Mouse (Mus musculus) left cerebral cortex, adult 8-10 months (tissue): ENCODE results near the gene Cxcl10. TPM values are rescaled to one million over a fixed set of nuclear protein-coding genes. Genes with fewer than 3 reads are reported as not detected.

ENCODE experiments used
- DNase-seq, 2 experiments: peaks; one replicate each; pipeline ENCODE4 v3.0.0; 2022; ENCODE audit warnings: low spot score in 2 of 2
- total RNA-seq, 4 experiments: library from RNA; stranded (reverse); gene quantifications; 2 replicates each; pipeline ENCODE4 v1.2.4; 2022

Gene Cxcl10
- total RNA-seq, 4 experiments from 2014 or later = 1.8 to 2.7 TPM; not detected in 2

GRCm38 (mm10) chr5:92321631-92322400, 26.9 kb downstream of the Cxcl10 start:
- DNase-seq = no peak

- DNase-seq = no peak
Observed at GRCm38 (mm10) chr5:92318596-92318995, 30.1 kb downstream of the Cxcl10 start.

- DNase-seq = no peak
Observed at GRCm38 (mm10) chr5:92318119-92318518, 30.6 kb downstream of the Cxcl10 start.

- no peak for DNase-seq
Observed at GRCm38 (mm10) chr5:92313776-92314175, 34.9 kb downstream of the Cxcl10 start.

- peak; percentile 67 to 78 for DNase-seq
Observed at GRCm38 (mm10) chr5:92312046-92312715, 36.5 kb downstream of the Cxcl10 start.

GRCm38 (mm10) chr5:92309681-92310511, 38.8 kb downstream of the Cxcl10 start, which contains the start of gene Sdad1:
Sdad1 (minus strand) TSS chr5:92310479.
- DNase-seq = peak; percentile 93 to 97

GRCm38 (mm10) chr5:92304291-92304690, 44.4 kb downstream of the Cxcl10 start:
- no peak for DNase-seq

- no peak for DNase-seq
Observed at GRCm38 (mm10) chr5:92302149-92302840, 46.4 kb downstream of the Cxcl10 start.

Other genes starting within 250 kb of the Cxcl10 start
- gene Uso1, start 211.0 kb downstream of the Cxcl10 start, total RNA-seq = 10 to 100 TPM; 76.4 to 82.2 (median 79.0) TPM
- gene U90926, start 133.5 kb downstream of the Cxcl10 start, total RNA-seq = not detected
- 1 to 10 TPM in 1 of 4 experiments, under 1 TPM in 3; 0.53 to 1.1 (median 0.83) TPM for gene Ppef2, start 92.6 kb downstream of the Cxcl10 start, total RNA-seq
- gene Naaa, start 70.7 kb downstream of the Cxcl10 start, total RNA-seq = 10 to 100 TPM; 38.8 to 42.6 (median 42.1) TPM
- gene Sdad1, start 38.4 kb downstream of the Cxcl10 start, total RNA-seq = 10 to 100 TPM; 17.4 to 23.6 (median 21.1) TPM
- under 1 TPM in 1 of 4 experiments, not detected in 3; 0.26 TPM for gene Cxcl9, start 20.8 kb downstream of the Cxcl10 start, total RNA-seq
- gene Art3, start 17.1 kb downstream of the Cxcl10 start, total RNA-seq = 1 to 10 TPM; 5.0 to 8.0 (median 6.7) TPM
- 10 to 100 TPM; 26.6 to 32.0 (median 28.6) TPM for gene Nup54, start 86.3 kb upstream of the Cxcl10 start, total RNA-seq
- 100 to 1,000 TPM in 3 of 4 experiments, 10 to 100 TPM in 1; 97.5 to 104 (median 102) TPM for gene Scarb2, start 157.9 kb upstream of the Cxcl10 start, total RNA-seq
- gene Fam47e, start 206.2 kb upstream of the Cxcl10 start, total RNA-seq = 1 to 10 TPM in 1 of 4 experiments, under 1 TPM in 2, not detected in 1; 0.63 to 1.0 (median 0.68) TPM